Mouse (Mus musculus) thymus, adult 2 months (tissue): Measurements from ENCODE around the gene Zfp968. TPM values are rescaled to one million over a fixed set of nuclear protein-coding genes. Genes with fewer than 3 reads are reported as not detected.
"Not testable (repeated sequence)": the region's sequence is repeated elsewhere in the genome, so short reads cannot be mapped to it uniquely, and the experiment has no call there.

ENCODE experiments used
- DNase-seq: peaks from one replicate; pipeline ENCODE4 v3.0.0; 2021
- H3K27ac ChIP-seq: fragments of 200-500 bp; 2 replicates; pipeline ENCODE4 v1.5.1; 2012; ENCODE audit warnings: low read length, control low read depth; ENCODE audit not compliant: control insufficient read depth, insufficient read depth
- H3K27me3 ChIP-seq: fragments of 200-500 bp; 2 replicates; pipeline ENCODE4 v1.6.1; 2012; ENCODE audit warnings: mild to moderate bottlenecking, low read length, moderate library complexity, mixed read lengths; ENCODE audit not compliant: control insufficient read depth, insufficient read depth
- H3K36me3 ChIP-seq: fragments of 200-500 bp; 2 replicates; pipeline ENCODE4 v1.6.1; 2012; ENCODE audit warnings: mild to moderate bottlenecking, low read length, moderate library complexity; ENCODE audit not compliant: control insufficient read depth, insufficient read depth
- H3K4me1 ChIP-seq: fragments of 200-500 bp; replicated peaks from 2 replicates; pipeline ENCODE4 v1.6.1; 2012; ENCODE audit warnings: low read length; ENCODE audit not compliant: control insufficient read depth, insufficient read depth
- H3K4me3 ChIP-seq: fragments of 200-500 bp; 2 replicates; pipeline ENCODE4 v1.5.1; 2012; ENCODE audit warnings: mild to moderate bottlenecking, low read length, control low read depth, moderate library complexity; ENCODE audit not compliant: control insufficient read depth, insufficient read depth
- WGBS: fragments of 180-500 bp; shearing (Covaris S2); methylation state at CpG from one replicate; pipeline ENCODE4 v1.1.7; 2018; 5-methylcytosine and 5-hydroxymethylcytosine counted together
- polyA plus RNA-seq: library from polyadenylated mRNA; depleted of rRNA; stranded (reverse); fragments of >200 nt; gene quantifications from 2 replicates; pipeline ENCODE4 v1.2.3, GENCODE M21; 2012; rRNA removed

The Zfp968 gene
- 0.83 and 1.9 TPM in 2 replicates for polyA plus RNA-seq

DNA sequence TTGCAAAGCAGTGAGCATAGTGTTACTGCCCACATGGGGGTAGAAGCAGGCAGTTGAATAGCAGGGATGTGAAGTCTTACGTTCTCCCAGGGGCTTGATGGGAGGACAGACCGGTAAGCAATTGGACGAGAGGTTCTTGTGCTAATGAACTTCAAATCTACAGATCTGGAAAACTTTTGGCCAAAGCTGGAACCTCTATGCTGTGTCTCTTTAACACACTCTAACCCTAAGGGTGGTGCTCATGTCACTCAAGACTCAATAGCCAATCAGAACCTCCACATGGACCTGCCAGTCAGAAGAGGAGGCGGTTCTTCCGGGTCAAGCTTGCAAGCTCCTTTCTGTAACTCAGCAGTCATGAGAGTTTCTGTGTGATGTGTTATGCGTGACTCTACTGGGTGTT, at the start of gene Zfp968:
Gene Zfp968 (plus strand): TSS at position 301 of the 400 bp plus-strand sequence.
- not testable (repeated sequence) for H3K4me1 ChIP-seq, H3K27me3 ChIP-seq, H3K4me3 ChIP-seq, DNase-seq, H3K36me3 ChIP-seq, H3K27ac ChIP-seq
- WGBS = no CpG with 5 or more reads among the region's 6 CpGs

DNA sequence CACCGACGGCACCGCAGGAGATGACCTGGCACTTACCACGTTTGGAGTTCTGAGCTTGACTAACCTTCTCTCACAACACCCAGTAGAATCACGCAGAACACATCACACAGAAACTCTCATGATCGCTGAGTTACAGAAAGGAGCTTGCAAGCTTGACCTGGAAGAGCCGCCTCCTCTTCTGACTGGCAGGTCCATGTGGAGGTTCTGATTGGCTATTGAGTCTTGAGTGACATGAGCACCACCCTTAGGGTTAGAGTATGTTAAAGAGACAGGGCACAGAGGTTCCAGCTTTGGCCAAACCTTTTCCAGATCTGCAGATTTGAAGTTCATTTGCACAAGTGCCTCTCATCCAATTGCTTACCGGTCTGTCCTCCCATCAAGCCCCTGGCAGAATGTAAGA, 34.1 kb upstream of the Zfp968 start, which contains the start of gene Gm4631:
Gene Gm4631 (minus strand): TSS at position 101 of the 400 bp plus-strand sequence.
- H3K27me3 ChIP-seq, H3K4me1 ChIP-seq, H3K36me3 ChIP-seq, DNase-seq, H3K4me3 ChIP-seq, H3K27ac ChIP-seq: not testable (repeated sequence)
- WGBS = no CpG with 5 or more reads among the region's 8 CpGs

Other genes with a start within 250 kb of the Zfp968 start
- gene Gm14399, start 230.4 kb upstream of the Zfp968 start, polyA plus RNA-seq = 0.93 and 2.0 TPM in 2 replicates
- 0.06 and 0.09 TPM in 2 replicates for gene Gm14443, start 196.6 kb upstream of the Zfp968 start, polyA plus RNA-seq
- gene Gm14391, start 165.5 kb upstream of the Zfp968 start, polyA plus RNA-seq = 7.3 and 7.7 TPM in 2 replicates
- gene Gm14440, start 97.3 kb upstream of the Zfp968 start, polyA plus RNA-seq = not detected in 2 replicates
- 2.7 and 3.0 TPM in 2 replicates for gene Gm4631, start 34.2 kb upstream of the Zfp968 start, polyA plus RNA-seq
- gene Gm4724, start 63.4 kb downstream of the Zfp968 start, polyA plus RNA-seq = 6.5 and 8.9 TPM in 2 replicates
- 0.75 and 0.82 TPM in 2 replicates for gene Zfp965, start 97.5 kb downstream of the Zfp968 start, polyA plus RNA-seq